Mouse (Mus musculus) limb, embryonic 11.5 days (tissue): ENCODE results near the gene Trpv4. TPM values are rescaled to one million over a fixed set of nuclear protein-coding genes. Genes with fewer than 3 reads are reported as not detected.

ENCODE experiments used
- ATAC-seq: fragments of 200-750 bp; cut with Nextera tagmentation; 2 replicates; pipeline ENCODE4 v1.8.0; 2017; ENCODE audit warnings: low read depth; ENCODE audit not compliant: insufficient number of reproducible peaks, low FRiP score, low TSS enrichment
- DNase-seq: peaks from one replicate; pipeline ENCODE4 v3.0.0-alpha.2; 2015; ENCODE audit warnings: low spot score
- H3K27ac ChIP-seq: fragments of 300-500 bp; sonication (generic); replicated peaks from 2 replicates; pipeline ENCODE4 v1.5.1; 2014; ENCODE audit warnings: low read depth, mild to moderate bottlenecking, low read length
- H3K27me3 ChIP-seq: fragments of 300-500 bp; sonication (generic); 2 replicates; pipeline ENCODE4 v1.6.1; 2014; ENCODE audit warnings: mild to moderate bottlenecking, low read length, mixed read lengths; ENCODE audit not compliant: control insufficient read depth, insufficient read depth
- H3K36me3 ChIP-seq: fragments of 300-500 bp; sonication (generic); 2 replicates; pipeline ENCODE4 v1.6.1; 2014; ENCODE audit warnings: mild to moderate bottlenecking, low read length, moderate library complexity, mixed read lengths; ENCODE audit not compliant: control insufficient read depth, insufficient read depth
- H3K4me1 ChIP-seq: fragments of 300-500 bp; sonication (generic); 2 replicates; pipeline ENCODE4 v1.6.1; 2014; ENCODE audit warnings: low read length, mixed read lengths; ENCODE audit not compliant: control insufficient read depth, insufficient read depth
- H3K4me2 ChIP-seq: fragments of 300-500 bp; sonication (generic); 2 replicates; pipeline ENCODE4 v1.6.1; 2014; ENCODE audit warnings: low read depth, mild to moderate bottlenecking, moderate library complexity; ENCODE audit not compliant: severe bottlenecking
- H3K4me3 ChIP-seq: fragments of 300-500 bp; sonication (generic); 2 replicates; pipeline ENCODE4 v1.5.1; 2014; ENCODE audit warnings: low read depth, low read length
- H3K9ac ChIP-seq: fragments of 300-500 bp; sonication (generic); 2 replicates; pipeline ENCODE4 v1.6.1; 2014; ENCODE audit warnings: mild to moderate bottlenecking, low read length
- H3K9me3 ChIP-seq: fragments of 300-500 bp; sonication (generic); 2 replicates; pipeline ENCODE4 v1.6.1; 2016; ENCODE audit warnings: low read length; ENCODE audit not compliant: control insufficient read depth
- WGBS: fragments of 180-500 bp; shearing (Covaris S2); extraction: QIAGEN DNeasy Blood & Tissue Kit; methylation state at CpG from one replicate; pipeline ENCODE4 v1.1.7; 2014; 5-methylcytosine and 5-hydroxymethylcytosine counted together
- polyA plus RNA-seq: library from polyadenylated mRNA; unstranded; fragments of >200 nt; fragmentation: Nextera tagmentation; extraction: Ambion mirVana; gene quantifications from 2 replicates; pipeline ENCODE4 v1.2.1, GENCODE M21; 2014

The Trpv4 gene
- polyA plus RNA-seq = 0.53 and 0.55 TPM in 2 replicates

DNA sequence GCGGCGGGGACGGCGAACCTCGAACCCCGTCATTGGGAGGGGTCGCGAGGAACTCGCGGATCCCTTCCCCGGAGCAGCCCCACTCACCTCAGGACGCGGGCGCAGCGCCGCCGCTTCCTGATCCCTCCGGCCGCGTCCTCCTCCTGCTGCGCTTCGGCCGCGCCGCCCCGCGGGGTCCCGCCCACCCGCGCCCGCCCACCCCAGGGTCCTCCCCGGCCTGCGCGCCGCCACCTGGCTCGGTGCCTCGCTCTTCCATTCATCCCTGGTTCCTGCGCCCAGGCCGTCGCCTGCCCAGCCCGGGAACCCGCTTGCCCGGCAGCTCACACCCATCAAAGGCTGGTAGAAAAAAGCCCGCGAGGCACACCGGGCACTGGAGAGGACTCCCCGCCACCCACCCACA lies at the start of gene Trpv4:
Gene Trpv4 (minus strand): TSS at position 167 of the 400 bp plus-strand sequence.
- under 1% methylated on average over 35 of the region's 47 CpGs for WGBS

DNA sequence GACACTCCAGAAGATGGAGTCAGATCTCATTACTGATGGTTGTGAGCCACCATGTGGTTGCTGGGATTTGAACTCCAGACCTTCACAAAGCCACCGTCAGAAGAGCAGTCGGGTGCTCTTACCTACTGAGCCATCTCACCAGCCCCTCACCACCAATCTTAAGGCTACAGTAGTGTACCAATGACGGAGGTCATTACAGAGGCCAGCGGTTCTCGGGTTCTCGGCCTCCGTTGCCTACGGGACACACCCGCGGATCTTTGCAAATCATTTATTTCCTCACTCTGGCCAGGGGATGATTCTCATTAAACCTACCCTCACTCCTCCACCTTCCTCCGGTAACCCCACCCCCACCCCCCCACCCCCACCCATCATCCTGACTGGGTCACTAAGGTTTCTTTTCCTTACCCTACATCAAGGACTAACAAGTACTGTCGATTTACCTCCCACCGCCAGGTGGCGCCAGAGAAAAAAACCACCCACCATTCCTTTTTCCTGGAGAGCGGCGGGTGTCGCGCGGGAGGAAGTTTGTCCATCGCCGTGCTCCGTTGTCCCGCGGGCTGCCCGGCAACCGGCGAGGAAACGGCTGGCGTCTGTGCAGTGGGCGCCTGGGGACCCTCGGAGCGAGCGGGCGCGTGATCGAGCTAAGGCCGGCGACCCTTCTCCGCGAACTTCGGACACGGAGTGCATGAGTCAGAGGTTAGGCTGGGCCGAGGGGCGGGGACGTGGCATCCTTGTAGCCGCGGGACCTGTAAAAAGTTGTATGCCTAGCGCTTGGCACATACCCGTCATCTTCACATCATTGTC lies 49.2 kb upstream of the Trpv4 start, which contains the start of gene Tchp:
Gene Tchp (plus strand): TSS at position 496 of the 804 bp plus-strand sequence.
- ATAC-seq = peak; percentile 71
- peak within 1 kb of the TSS; percentile 88 for H3K4me3 ChIP-seq
- H3K9ac ChIP-seq = peak within 1 kb of the TSS; percentile 72
- 2% methylated on average over 49 of the region's 49 CpGs for WGBS
- peaks cover 10% of the 10 kb centered on the region for H3K36me3 ChIP-seq
- H3K27me3 ChIP-seq = no peaks in the 10 kb centered on the region
- 0 out of 2 replicates have a peak, but pooled peaks cover 3% of the 10 kb centered on the region for H3K4me1 ChIP-seq
- H3K9me3 ChIP-seq = no peaks in the 10 kb centered on the region
- H3K27ac ChIP-seq = no peak within 1 kb of the TSS
- H3K4me2 ChIP-seq = peak within 1 kb of the TSS; percentile 61
- DNase-seq = peak; percentile 99

More for the DNA sequence above, at the start of gene Trpv4:
- peaks cover 35% of the 10 kb centered on the region for H3K27me3 ChIP-seq
- DNase-seq (no peak), ATAC-seq (no peak)
- no peaks in the 10 kb centered on the region for H3K36me3 ChIP-seq
- no peaks in the 10 kb centered on the region for H3K9me3 ChIP-seq
- peak within 1 kb of the TSS; percentile 47 for H3K4me3 ChIP-seq
- no peak within 1 kb of the TSS for H3K27ac ChIP-seq
- H3K4me1 ChIP-seq = peaks cover 6% of the 10 kb centered on the region
- peak within 1 kb of the TSS; percentile 90 for H3K4me2 ChIP-seq
- peak within 1 kb of the TSS; percentile 53; the same call in 1 of the 2 replicates for H3K9ac ChIP-seq

DNA sequence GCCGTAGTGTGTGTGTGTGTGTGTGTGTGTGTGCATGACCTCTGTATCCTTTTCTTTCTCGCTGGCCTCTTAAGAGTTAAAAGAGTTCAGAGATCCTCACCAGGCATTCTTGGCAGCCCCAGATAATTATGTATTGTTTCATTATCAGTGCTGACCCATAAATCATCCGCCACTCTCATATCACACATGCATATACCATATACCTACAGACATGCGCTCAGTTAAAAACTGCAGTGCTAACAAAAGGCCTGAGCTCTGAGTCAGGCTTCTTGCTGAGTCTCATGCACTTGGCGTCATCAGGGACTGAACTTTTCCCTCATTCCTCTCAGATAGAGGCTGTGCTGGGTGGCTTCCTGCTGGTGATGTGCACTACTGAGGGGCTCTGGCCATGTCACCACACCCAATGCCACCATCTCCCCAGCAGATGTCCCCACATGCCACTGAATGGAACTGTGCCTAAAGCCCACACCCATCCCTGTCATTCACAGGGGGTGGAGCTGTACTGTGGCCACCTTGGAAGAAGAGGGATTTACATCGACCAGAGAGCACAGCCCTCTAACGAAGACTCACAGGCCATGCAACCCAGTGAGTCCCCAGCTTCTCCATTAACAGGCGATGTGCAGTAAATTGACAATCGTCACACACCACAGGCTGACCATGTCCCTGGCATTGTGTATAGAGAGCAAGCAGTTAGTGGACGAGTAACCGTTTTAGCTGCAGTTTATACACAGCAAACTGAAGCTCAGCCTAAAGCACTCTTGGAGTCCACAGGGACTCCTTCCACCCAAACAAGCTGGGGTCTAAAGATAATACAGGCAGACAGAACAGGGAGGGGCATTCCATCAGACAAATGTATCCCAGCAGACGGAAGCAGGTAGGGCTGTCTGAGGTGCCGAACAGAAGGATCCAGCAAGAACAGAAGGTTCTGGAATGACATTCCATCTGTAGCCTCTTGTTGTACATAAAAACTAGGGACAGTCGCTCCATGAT lies 44.5 kb upstream of the Trpv4 start:
- peak; percentile 35 for DNase-seq
- 64% methylated on average over 14 of the region's 14 CpGs for WGBS
- Histone ChIP-seq H3K27me3 (no peaks in the 10 kb centered on the region), H3K36me3 (no peaks in the 10 kb centered on the region), H3K27ac (no peak overlapping the region), H3K4me2 (no peak overlapping the region), H3K4me1 (no peaks in the 10 kb centered on the region), H3K9me3 (no peaks in the 10 kb centered on the region), H3K9ac (no peak overlapping the region), H3K4me3 (no peak overlapping the region)
- no peak for ATAC-seq

DNA sequence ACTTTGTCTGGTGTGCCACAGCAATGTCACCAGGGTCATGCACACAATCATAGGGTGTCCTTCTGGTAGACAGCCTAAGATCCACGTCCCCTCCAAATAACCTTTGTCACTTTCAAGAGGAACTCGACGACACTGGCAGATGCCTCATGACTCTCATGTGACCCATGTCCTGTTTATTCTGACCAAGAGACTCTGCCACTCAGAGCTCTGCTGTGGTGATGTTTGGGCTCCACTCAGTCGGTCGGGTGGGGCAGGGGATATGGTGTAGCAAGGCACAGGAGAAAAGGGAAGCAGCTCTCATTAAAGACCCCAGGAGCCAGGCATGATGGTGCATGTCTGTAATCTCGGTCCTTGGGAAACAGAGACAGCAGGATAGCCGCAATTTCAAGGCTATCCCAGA lies 40.8 kb upstream of the Trpv4 start:
- H3K27ac ChIP-seq = no peak overlapping the region
- no peak overlapping the region for H3K4me2 ChIP-seq
- H3K27me3 ChIP-seq = no peaks in the 10 kb centered on the region
- ATAC-seq (no peak), DNase-seq (no peak)
- H3K36me3 ChIP-seq = no peaks in the 10 kb centered on the region
- no peak overlapping the region for H3K9ac ChIP-seq
- no peaks in the 10 kb centered on the region for H3K4me1 ChIP-seq
- no peak overlapping the region for H3K4me3 ChIP-seq
- 67% methylated on average over 7 of the region's 7 CpGs for WGBS
- no peaks in the 10 kb centered on the region for H3K9me3 ChIP-seq

DNA sequence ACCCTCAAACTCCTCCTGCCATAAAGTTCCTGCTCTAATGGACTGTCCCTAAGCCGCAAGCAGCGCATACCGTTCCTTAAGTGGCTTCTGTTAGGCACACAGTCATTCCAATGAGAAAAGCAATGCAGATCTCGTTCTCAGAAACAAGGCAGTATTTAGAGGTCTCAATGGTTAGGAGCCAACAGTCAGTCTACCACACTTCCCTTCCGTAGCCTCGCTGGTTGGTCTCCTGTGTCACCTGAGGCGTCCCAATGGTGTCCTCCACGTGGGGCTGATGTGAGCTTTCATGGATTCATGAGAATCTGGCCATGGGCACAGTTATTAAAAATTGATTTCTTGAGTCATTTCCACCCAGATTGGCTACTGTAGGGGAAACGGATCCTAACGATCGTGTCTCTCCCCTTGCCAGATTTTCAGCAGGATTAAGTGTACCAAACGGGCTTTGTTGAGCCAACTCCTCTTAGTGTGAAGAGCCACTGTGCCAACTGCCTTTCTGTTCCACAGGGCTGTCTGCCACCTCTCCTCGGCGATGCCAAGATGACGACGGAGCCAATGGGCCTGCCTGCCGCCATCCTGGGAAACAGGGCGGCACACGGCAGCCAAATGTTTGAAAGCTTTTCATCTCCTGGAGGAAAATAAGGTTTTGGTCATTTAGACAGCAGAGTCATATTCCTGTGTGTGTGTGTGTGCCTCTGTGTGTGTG lies 40.0 kb upstream of the Trpv4 start:
- Histone ChIP-seq H3K27me3 (no peaks in the 10 kb centered on the region), H3K9ac (no peak overlapping the region), H3K27ac (no peak overlapping the region), H3K4me1 (no peaks in the 10 kb centered on the region), H3K36me3 (no peaks in the 10 kb centered on the region), H3K9me3 (no peaks in the 10 kb centered on the region), H3K4me3 (no peak overlapping the region), H3K4me2 (no peak overlapping the region)
- DNase-seq = no peak
- 90% methylated on average over 19 of the region's 19 CpGs for WGBS
- no peak for ATAC-seq

DNA sequence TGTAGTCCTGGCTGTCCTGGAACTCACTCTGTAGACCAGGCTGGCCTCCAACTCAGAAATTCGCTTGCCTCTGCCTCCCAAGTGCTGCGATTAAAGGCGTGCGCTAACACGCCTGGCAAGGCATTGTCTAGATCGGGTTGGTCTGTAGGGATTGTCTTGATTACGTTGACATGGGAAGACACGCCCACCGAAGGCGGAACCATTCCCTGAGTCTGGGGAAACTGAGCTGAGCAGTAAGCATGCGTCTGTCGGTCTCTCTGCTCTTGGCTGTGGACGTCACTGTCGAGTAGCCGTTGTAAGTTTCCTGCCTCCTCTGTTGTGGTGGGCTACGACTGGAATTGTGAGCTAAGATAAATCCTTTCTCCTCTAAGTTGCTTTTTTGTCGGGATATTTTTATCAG lies 38.7 kb upstream of the Trpv4 start:
- no peak overlapping the region for H3K4me3 ChIP-seq
- no peaks in the 10 kb centered on the region for H3K27me3 ChIP-seq
- WGBS = 86% methylated on average over 17 of the region's 17 CpGs
- no peaks in the 10 kb centered on the region for H3K4me1 ChIP-seq
- no peaks in the 10 kb centered on the region for H3K9me3 ChIP-seq
- H3K9ac ChIP-seq = no peak overlapping the region
- no peaks in the 10 kb centered on the region for H3K36me3 ChIP-seq
- DNase-seq = no peak
- no peak for ATAC-seq
- no peak overlapping the region for H3K27ac ChIP-seq
- no peak overlapping the region for H3K4me2 ChIP-seq

DNA sequence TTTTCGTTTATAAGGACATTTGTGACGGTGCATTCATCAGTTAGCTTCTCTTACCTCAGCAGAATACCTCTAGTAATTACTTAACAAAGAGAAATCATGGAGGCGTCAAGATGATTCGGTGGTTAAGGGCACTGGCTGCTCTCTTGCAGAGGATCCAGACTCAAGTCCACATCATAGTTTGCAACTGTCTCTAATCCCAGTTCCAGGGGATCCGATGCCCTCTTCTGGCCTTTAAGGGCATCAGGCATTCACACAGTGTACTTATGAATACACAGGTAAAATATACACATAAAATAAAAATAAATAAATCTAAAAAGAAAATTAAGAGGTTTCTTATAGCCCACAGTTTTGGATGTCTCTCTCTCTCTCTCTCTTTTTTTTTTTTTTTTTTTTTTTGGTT lies 37.6 kb upstream of the Trpv4 start:
- no peak overlapping the region for H3K4me2 ChIP-seq
- no peak overlapping the region for H3K9ac ChIP-seq
- H3K4me3 ChIP-seq = no peak overlapping the region
- DNase-seq = no peak
- no peaks in the 10 kb centered on the region for H3K4me1 ChIP-seq
- 72% methylated on average over 5 of the region's 5 CpGs for WGBS
- H3K27ac ChIP-seq = no peak overlapping the region
- H3K27me3 ChIP-seq = no peaks in the 10 kb centered on the region
- ATAC-seq = no peak
- H3K9me3 ChIP-seq = no peaks in the 10 kb centered on the region
- no peaks in the 10 kb centered on the region for H3K36me3 ChIP-seq
